Mouse (Mus musculus) gastrocnemius, adult 18-20 months (tissue): ENCODE data around the gene Lamp1. TPM values are rescaled to one million over a fixed set of nuclear protein-coding genes. Genes with fewer than 3 reads are reported as not detected.

Experiments
- DNase-seq: peaks from one replicate; pipeline ENCODE4 v3.0.0; 2021; ENCODE audit warnings: low spot score
- total RNA-seq, 2 experiments: library from RNA; stranded (reverse); gene quantifications; 2 replicates each; pipeline ENCODE4 v1.2.3; 2021

Gene Lamp1
- total RNA-seq, 2 experiments from 2014 or later = 401 to 443 TPM

DNA sequence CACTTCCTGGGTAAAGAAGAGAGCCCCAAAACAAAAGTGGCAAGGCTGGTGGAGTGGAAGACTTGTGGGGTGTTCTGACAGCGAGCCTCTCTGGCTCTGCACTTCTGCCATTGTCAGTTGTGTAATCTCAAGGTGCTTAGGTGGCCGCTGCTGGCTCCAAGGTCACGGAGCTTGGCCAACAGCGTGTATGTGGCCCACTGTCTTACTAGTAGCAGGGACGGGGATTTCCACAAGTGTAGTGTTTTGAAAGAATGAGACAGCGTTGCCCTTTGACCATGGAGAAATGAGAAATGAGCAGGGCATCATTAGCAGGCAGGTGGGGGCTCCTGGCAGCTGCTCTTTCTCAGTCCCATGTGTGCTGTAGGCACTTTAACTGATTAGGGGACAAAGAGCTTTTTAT is 3.1 kb downstream of the Lamp1 start:
- no peak for DNase-seq

DNA sequence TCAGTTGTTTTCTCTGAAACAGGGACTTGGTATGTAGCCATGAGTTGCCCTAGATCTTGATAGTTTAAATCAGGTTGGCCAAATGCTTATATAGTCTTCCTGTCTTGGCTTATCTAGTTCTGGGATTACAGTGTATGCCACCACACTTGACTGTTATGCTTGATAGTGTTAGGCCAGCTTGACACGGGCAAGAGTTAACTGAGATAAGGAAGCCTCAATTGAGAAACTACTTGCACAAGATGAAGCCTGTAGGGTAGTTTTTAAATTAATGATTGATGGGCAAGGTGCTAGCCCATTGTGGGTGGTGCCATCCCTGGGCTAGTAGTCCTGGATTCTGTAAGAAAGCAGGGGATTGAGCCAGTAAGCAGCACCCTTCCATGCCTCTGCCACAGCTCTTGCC is 4.6 kb downstream of the Lamp1 start:
- no peak for DNase-seq

DNA sequence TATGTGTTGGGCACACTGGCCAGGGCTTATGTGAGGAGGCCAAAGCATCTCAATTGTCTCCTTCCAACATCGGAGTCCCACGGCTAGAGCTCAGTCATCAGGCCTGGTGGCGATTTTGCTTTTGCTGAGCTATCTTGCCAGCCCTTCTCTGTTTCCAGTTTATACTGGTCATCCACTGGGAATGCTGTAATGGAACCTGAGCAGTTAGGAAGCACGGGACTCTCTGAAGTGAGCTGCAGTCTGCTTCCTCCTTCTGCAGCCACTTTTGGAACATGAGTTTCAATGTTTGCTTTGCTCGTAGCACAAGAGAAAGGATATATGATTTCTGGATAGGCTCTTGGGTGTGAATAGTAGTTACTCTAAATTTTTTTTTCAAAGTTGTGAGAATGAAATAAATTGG is 5.4 kb downstream of the Lamp1 start:
- DNase-seq = peak; percentile 61

DNA sequence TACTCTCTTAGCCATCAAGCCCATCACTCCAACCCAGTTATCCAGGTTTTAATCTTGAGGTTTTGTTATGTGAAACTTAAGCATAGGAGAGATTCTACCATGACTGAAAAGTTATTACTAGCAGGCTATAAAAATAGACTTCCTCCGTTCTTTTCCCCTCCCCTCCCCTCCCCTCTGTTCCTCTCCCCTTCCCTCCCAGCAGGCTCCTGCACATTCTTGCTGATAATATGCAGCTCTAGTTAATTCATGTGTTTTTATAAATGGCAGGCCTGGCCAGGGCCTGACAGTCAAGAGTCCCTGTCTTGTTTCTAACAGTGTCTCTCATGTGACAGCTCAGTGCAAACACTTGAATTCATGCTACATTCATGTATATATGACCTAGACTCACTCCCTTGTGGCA is 11.5 kb downstream of the Lamp1 start:
- DNase-seq = no peak

DNA sequence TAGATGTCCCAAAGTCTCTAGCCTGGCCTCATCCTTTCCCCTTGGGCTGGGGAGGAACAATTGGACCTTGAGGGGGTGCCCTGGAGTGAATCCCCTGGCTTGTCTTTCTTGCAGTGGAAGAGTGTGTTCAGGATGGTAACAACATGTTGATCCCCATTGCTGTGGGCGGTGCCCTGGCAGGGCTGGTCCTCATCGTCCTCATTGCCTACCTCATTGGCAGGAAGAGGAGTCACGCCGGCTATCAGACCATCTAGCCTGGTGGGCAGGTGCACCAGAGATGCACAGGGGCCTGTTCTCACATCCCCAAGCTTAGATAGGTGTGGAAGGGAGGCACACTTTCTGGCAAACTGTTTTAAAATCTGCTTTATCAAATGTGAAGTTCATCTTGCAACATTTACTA is 15.3 kb downstream of the Lamp1 start:
- no peak for DNase-seq

DNA sequence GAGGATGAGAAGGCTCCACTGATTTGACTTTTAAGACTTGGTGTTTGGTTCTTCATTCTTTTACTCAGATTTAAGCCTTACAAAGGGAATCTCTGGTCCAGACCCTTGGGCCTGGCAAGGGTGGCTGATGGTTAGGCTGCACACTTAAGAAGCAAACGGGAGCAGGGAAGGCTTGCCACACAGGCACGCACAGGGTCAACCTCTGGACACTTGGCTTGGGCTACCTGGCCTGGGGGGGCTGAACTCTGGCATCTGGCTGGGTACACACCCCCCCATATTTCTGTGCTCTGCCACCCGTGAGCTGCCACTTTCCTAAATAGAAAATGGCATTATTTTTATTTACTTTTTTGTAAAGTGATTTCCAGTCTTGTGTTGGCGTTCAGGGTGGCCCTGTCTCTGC is 15.8 kb downstream of the Lamp1 start:
- no peak for DNase-seq

DNA sequence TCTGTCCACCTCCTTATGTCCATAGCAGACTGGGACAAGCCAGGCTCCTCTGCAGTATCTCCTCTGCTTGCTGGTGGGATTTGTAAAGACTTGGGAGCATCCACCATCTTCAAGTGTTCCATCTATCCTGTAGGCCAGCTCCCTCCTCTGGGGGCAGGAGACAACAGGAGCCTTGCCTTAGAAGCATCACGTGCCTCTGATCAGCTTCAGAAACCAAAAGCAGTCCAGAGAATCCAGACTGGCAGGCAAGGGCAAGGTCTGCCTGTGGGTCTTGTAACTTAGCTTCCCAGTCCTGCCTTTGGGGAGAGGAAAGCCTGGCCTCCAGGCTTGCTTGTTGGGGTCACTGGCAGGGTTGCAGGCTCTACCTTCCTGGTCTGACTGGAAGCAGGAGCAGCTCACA is 16.7 kb downstream of the Lamp1 start:
- no peak for DNase-seq

DNA sequence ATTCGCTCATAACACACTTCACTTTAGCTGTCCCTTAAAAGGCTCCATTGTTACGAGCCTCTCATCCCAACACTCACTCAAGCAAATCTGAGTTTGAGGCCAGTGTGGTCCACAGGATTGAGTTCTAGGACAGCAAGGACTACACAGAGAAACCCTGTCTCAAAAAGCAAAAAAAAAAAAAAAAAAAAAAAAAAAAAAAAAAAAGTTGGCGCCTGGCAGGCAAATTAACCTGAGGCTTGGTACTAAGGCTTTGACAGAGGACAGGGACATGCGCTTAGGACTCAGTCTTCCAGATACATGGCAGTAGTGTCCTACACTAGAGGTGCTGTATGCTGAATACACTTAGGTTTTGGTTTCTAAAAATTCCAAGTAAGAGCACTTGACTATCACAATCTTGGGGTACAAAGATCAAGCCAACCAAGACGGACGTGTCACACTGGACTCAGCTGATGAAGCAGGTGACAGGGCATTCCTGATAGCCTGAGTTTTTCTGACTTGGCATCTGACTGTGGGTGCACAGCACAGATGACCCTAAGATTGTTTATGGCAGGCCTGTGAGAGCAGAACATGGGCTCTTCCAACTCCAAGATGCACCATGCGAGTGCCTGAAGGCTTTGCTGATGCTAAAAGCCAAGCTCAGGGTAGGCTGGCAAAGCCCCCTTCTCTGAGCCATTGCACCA is 18.4 kb downstream of the Lamp1 start:
- no peak for DNase-seq

DNA sequence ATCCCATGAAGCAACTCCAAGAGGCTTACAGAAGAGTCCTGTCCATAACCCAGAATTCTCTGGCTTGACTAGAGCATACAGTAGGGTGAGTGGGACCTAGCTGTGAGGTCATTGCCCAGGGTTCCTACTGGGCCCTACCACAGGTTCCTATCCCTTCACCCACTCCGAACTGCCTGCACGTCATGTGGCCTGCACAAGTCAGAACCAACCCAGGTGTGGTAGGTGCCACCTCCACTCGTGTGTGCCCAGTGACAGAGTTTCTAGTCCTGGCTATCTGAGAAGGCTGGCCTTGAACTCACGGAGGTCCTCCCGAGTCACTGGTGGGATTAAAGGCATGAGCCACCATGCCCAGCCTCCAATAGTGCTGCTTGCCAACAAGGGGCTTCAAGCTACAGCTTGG is 19.2 kb downstream of the Lamp1 start:
- DNase-seq = no peak

DNA sequence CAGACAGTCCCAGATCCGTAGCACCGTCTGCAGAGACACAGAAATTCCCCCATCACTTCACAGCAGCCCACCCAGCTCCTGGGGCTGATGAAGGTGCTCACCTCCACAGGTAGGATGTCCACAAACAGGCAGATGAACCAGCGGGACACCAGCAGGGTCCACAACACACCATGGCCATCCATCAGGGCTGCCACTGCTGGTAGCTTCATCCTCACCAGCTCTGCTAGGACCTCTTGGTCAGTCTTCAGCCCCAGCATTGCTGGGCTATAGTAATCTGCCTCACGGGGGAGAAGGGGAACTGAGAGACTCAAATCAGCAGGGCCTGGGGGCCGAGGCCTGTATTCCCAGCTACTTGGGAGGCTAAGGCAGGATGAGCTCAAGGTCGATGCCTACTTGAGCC is 20.5 kb downstream of the Lamp1 start:
- no peak for DNase-seq

DNA sequence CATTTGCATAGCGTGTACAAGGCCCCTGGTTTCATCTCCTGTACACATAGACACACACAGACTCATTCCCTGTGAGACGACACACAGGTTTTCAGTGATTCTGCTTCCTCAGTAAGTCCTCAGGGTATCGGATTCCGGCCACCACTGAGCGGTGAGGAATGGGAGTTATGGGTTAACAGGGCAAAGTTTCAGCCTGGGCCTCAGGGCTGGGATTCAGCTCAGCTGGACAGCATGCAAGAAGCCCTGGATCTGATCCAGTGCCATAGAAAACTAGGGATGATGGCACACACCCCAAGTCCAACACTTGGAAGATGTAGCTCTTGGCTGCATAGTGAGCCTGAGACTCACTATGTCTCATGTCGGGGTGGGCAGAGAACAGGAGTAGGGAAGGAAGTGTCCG is 21.0 kb downstream of the Lamp1 start:
- no peak for DNase-seq

DNA sequence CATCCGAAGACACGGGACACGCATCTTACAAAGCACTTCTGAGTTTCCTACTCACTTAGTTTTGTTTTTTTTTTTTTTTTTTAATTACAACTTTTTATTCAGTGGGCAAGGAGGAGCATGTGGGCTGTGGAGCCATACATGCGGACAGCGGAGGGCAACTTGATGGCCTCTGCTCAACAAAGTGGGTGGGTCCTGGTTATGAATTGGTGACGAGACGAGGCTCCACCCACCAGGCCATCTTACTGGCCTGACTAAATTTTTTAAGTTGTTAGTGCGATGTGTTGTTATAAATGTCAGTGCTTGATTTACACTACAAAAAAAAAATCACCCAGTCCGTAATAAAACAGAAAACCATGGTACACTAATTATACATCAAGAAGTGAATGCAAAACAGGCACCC is 21.4 kb downstream of the Lamp1 start:
- DNase-seq = no peak

DNA sequence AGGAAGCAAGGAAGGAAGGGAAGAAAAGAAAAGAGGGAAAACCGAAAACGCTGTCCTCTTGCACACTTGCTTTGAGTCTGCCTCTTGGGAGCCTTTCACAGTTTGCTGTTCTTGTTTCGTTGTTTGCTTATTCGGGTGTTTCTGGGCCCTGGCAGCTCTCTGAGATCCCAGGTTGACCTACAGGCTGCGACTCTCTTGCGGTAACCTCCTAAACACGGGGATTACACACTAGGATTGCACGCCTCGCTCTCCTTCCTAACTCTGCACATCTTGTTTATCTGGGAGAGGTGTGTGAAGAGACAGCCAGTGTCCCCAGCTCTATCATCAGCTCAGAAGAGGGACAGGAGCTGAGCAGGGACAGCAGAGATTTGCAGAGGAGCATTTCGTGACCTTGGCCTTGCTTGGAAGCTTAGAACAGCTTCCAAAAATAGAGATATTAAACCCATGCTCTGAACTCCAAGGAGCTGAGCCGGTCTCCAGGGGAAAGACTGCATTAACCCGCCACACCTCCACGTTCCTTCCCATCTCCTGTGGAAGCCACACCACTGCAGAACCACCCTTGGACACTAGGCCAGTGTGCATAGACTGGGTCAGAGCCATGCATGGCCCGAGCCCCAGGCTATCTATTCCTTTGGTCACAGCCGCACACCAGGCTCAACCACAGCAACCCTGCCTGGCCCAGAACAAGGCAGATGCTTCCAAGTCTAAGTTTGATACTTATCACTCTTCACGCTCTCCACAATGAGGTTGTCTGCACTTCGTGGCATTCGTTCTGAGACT is 22.1 kb downstream of the Lamp1 start:
- DNase-seq = peak; percentile 50

DNA sequence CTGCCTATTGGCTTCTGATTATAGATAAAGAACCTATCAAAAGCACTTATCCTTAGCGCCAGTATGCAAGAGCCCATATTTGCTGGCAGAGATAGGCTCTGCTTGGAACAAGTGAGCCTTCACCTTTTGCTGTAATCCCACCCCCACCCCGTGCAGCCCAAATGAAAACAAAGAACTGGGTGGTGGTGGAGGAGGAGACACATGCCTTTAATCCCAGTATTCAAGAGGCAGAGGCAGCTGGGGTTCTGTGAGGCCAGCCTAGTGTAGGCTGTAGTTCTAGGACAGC is 22.7 kb downstream of the Lamp1 start:
- DNase-seq = no peak

DNA sequence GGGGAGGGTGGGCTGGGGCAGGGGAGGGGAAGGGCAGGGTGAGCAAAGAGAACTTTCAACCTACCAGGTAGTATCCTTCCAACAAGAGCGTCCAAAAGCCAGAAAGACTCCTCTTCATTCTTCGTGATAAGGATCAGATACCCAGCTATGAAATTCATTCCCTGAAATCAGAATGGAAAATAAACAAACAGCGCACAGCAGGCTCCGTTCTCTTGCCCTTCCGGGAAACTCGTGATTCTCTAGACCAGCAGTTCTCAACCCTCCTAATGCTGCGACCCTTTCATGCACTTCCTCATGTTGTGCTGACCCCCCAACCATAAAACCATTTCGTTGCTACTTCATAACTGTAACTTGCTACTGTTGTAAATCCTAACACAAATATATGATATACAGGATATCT is 27.9 kb downstream of the Lamp1 start:
- no peak for DNase-seq

DNA sequence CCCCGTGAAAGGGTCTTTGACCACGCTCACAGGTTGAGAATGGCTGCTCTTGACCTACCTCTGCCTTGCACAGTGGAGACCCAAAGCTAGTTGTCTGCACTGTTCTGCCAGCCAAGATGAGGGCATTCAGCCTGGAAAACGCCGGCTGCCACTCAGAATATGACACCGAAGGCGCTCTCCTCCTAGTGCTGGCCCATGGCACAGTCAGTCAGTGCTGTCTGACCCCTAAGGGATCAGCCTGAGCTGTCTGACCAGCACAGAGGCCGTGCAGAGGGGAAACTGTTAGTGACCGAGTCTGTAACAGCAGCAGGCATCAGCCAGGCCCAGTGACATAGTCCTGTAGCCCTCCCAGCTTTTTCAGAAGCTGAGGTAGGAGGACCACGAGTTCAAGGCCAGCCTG is 28.3 kb downstream of the Lamp1 start:
- DNase-seq = peak; percentile 72

DNA sequence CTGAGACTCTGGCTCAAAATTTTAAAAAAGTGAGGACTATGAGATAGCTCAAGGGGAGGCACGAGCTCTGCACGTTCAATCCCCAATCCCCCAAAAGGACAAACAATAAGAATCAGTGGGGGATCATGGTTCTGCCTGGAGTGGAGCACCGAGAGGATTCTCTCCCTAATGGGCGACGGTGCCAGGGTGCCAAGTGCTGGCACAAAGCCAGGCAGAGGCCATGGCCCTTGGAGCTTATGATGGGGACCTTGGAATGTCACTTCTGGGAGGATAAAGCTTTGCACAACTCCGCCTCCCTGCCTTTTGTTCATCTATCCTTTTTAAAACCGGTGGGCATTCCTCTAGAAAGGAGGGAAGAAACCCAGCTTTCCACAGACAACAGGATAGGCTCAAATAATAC is 28.7 kb downstream of the Lamp1 start:
- no peak for DNase-seq

DNA sequence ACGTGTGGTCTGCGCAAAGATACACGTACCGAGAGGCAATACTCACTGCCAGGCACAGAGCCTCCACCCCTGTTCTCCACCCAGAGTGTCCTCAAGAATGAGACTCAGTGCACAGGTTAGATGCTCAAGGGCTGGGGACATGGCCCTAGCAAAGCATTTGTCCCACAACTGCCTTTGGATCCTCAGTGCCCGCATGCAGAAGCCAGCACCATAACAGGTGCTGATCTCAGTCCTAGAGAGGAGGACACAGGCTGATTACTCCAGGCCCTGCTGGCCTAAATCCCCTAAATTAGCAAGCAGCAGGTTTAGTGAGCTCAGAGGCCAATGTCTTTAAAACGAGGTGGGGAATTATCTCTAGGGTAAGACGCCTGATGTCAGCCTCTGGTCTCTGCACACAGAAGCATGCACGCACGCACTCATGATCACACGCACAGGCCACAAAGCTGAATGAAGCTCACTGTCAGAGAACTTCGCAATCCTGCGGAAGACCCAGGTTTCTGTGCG is 29.1 kb downstream of the Lamp1 start:
- no peak for DNase-seq

DNA sequence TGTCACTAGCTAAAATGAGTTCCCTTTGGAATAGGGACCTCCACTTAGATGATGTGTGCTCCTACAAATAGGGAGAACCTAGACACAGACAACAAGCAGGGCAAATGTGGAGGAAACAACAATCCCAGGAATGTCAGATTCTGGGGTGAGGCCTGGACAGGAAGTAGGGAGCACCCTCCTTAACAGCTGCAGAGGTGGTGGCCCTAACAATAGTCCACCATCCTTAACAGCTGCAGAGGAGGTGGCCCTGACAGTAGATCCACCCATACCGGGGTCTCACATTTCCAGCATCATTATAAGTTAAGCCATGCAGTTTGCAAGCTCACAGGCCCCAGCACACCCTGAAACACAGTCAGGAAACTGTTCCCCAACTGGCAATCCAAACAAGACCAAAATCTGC is 29.9 kb downstream of the Lamp1 start:
- DNase-seq = no peak

DNA sequence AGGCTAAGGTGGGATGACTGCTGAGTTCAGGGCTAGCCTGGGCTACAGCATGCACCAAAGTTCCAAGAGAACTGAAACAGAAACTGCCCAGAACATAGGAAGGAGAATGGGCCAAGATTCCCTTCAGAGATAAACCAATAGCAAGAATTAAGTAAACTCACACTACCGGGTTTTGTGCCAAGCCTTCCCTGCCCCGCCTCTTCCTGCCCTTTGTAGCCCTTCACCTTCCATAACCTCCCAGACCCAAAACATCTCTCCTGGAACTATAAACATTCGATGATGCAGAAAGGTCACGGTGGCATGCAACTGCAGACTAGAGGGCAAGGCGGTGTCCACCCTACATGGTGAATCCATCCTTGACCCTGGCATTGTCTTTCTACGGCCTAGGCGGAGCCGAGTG is 31.3 kb downstream of the Lamp1 start:
- DNase-seq = no peak

DNA sequence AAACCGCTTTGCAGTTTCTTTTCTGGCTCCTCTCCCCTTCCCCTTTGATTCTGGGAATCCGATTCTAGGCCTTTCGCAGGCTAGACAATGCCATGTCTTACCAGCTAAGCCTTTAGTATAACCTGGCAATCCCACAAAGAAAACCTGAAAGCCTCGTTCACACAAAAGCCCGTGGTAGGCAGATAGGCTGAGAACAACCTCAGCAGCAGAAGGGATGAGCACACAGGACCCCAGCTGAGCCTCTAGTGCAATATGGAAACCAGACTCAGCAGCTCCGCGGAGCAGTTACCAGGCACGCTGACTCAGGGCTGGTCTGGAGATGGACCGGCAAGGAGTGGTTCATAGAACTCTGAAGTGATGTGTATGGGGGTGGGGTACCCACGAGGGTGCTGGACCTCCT is 35.9 kb downstream of the Lamp1 start:
- no peak for DNase-seq

DNA sequence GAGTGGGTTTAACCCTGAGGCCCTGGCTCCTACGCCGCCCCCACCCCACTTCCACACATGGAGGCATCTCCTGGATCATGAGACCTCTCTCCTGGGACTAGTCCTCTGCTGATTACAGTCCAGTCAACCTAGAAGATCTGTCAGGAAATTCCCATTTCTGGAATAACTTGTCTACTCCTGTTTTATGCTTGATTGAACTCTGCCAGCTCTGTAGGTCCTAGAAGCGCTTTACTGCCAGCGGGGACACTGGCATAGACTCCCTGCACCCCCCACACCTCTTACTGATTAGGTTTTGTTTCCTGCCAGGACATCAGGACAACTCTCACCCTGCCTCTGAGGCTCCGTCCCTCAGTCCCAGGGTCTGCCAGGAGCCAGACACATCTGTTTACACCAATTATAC is 38.5 kb downstream of the Lamp1 start:
- no peak for DNase-seq

DNA sequence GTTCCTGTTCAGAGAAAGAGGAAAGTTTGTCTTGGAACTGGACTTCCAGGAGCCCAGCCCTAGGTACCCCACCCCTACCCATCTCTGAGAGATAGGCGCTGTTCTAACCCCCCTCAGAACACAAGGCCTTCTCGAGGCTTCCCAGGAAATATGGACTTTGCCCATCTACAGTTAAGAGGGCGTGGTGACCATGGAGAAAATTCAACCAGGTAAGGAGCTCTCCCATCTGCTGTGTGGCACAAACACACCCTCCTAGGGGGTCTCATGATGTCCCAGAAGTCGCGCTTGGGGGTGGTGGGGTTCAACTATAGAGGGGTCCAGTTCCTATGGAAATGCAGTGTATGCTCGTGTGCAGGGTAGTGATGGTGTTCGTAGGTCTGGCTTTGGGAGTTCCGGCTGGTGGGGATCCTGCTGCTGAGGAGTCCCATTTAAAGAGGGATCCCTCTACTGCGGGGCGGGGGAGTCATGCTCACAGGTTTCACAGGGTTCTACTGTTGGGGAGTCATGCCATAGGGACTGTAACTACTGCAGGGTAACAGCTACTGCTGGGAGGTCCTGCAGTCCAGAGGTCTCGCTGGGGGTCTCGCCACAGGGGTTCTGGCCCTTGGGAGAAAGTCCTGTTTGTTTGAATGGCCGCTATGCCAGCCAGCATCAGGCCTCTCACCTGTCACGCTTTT is 40.6 kb downstream of the Lamp1 start:
- DNase-seq = no peak
